Mouse (Mus musculus): ENCODE measurements around the gene Rft1. TPM values are rescaled to one million over a fixed set of nuclear protein-coding genes. Genes with fewer than 3 reads are reported as not detected.

Rft1 gene
- total and polyA plus RNA-seq, 3 experiments: 9.1 to 11.3 TPM; not detected in 1

DNA sequence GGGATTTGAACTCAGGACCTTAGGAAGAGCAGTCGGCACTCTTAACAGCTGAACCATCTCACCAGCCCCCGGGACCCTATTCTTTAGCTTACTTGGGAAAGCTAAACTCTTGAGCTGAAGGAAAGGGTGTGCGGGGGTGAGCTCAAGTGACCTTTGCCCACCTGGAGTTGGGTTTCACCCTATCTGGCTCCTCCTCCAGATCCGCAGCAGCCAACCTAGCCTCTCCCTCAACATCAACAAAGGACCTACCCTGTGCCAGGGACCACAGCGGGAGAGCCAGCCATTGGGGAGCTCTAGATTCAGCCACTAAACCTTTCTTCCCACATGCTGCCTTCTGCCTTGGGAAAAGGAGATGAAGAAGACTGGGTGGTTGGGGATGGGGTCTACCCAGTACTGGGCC lies 25.9 kb upstream of the Rft1 start:
- DNase-seq (ENCODE audit: low read depth, low spot score): no peak
- peaks cover 15 to 38% of the 10 kb centered on the region in 2 experiments for H3K4me1 ChIP-seq (ENCODE audit: control insufficient read depth in 1 of 2, insufficient read depth in 2 of 2, low read length in 2 of 2)
- H3K79me2 ChIP-seq (ENCODE audit: control insufficient read depth, insufficient read depth, low read length, poor library complexity): peaks cover 22% of the 10 kb centered on the region
- H3K4me3 ChIP-seq (ENCODE audit: control insufficient read depth in 1 of 2, insufficient read depth in 1 of 2, low read depth in 2 of 2, low read length in 2 of 2): no peak overlapping the region
- peaks cover 0 to 19% of the 10 kb centered on the region in 2 experiments; a peak in 2 of 4 replicates for H3K36me3 ChIP-seq (ENCODE audit: control insufficient read depth in 1 of 2, insufficient read depth in 2 of 2, low read length in 2 of 2)
- no peaks in the 10 kb centered on the region for H3K27me3 ChIP-seq (ENCODE audit: control insufficient read depth in 1 of 2, insufficient read depth in 2 of 2, low read length in 2 of 2)
- no peak overlapping the region for H3K27ac ChIP-seq (ENCODE audit: control insufficient read depth, low read depth, low read length)
- no peak overlapping the region for H3K9ac ChIP-seq (ENCODE audit: control insufficient read depth, low read depth, low read length, poor library complexity, severe bottlenecking)
- no peaks in the 10 kb centered on the region for H3K9me3 ChIP-seq (replicated peaks; ENCODE audit: insufficient read depth, low read length)
- TF ChIP-seq MYB (IDR thresholded peaks at IDR 0.05; ENCODE audit: low read depth, low read length): no peak
- TF ChIP-seq HCFC1 (IDR thresholded peaks at IDR 0.05; ENCODE audit: low read depth, low read length): no peak
- TF ChIP-seq GABPA (IDR thresholded peaks at IDR 0.05; ENCODE audit: low read depth, low read length): no peak
- TF ChIP-seq ZMIZ1 (IDR thresholded peaks at IDR 0.05; ENCODE audit: low read depth, low read length): no peak
- TF ChIP-seq CTCF (IDR thresholded peaks at IDR 0.05 in 2 of 3, conservative IDR thresholded peaks at IDR 0.05 in 1 of 3; ENCODE audit: control insufficient read depth in 1 of 3, insufficient read depth in 1 of 3, low read depth in 2 of 3, low read length in 3 of 3, poor library complexity in 1 of 3, severe bottlenecking in 1 of 3): no peak
- no peak for TF ChIP-seq TCF12 (IDR thresholded peaks at IDR 0.05; ENCODE audit: low read depth, low read length)
- TF ChIP-seq RCOR1 (IDR thresholded peaks at IDR 0.05; ENCODE audit: low read depth, low read length): no peak
- TF ChIP-seq EP300 (IDR thresholded peaks at IDR 0.05; ENCODE audit: low read depth in 1 of 2, low read length in 2 of 2): no peak
- no peak for TF ChIP-seq NRF1 (IDR thresholded peaks at IDR 0.05; ENCODE audit: insufficient read depth, low read depth, low read length, poor library complexity, severe bottlenecking)
- TF ChIP-seq SIN3A (IDR thresholded peaks at IDR 0.05; ENCODE audit: low read length): no peak
- no peak for TF ChIP-seq USF1 (IDR thresholded peaks at IDR 0.05; ENCODE audit: low read depth, low read length)
- TF ChIP-seq TBP (IDR thresholded peaks at IDR 0.05; ENCODE audit: low read depth, low read length): no peak
- no peak for TF ChIP-seq MEF2A (IDR thresholded peaks at IDR 0.05; ENCODE audit: extremely low read depth, insufficient replicate concordance, low read depth, low read length, poor library complexity, severe bottlenecking)
- TF ChIP-seq MAFK (IDR thresholded peaks at IDR 0.05; ENCODE audit: borderline replicate concordance, low read depth, low read length): no peak
- no peak for TF ChIP-seq ZKSCAN1 (IDR thresholded peaks at IDR 0.05; ENCODE audit: low read depth, low read length)
- TF ChIP-seq POLR2AphosphoS2 (IDR thresholded peaks at IDR 0.05; ENCODE audit: low read length): no peak
- TF ChIP-seq MXI1 (IDR thresholded peaks at IDR 0.05; ENCODE audit: low read depth, low read length): no peak
- TF ChIP-seq POLR2A (IDR thresholded peaks at IDR 0.05; ENCODE audit: control insufficient read depth in 1 of 2, insufficient read depth in 1 of 2, low read depth in 1 of 2, low read length in 2 of 2, poor library complexity in 1 of 2): no peak
- no peak for TF ChIP-seq RAD21 (IDR thresholded peaks at IDR 0.05; ENCODE audit: low read depth, low read length)

DNA sequence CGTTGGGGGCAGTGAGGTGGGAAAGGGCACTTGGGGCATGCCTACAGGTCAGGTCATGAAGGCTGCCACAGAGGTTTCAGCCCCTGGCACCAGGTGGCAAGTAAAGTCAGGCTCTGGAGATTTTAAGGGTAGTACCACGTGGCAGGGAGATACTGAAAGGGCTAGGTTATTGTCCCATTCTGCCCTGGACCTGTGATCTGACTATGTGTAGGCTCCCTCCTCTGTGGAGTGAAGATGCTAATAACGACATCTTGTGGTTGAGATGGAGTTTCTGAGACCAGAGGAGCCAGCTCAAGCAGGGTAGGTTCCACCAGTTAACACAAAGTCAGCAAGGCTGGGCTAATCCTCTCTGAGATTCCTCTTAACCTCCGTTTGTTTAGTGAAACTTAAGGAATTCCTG lies 24.3 kb upstream of the Rft1 start:
- peaks cover 0 to 14% of the 10 kb centered on the region in 2 experiments; a peak in 2 of 4 replicates for H3K36me3 ChIP-seq (ENCODE audit: control insufficient read depth in 1 of 2, insufficient read depth in 2 of 2, low read length in 2 of 2)
- DNase-seq (ENCODE audit: low read depth, low spot score): no peak
- H3K27me3 ChIP-seq (ENCODE audit: control insufficient read depth in 1 of 2, insufficient read depth in 2 of 2, low read length in 2 of 2): no peaks in the 10 kb centered on the region
- no peak overlapping the region for H3K4me3 ChIP-seq (ENCODE audit: control insufficient read depth in 1 of 2, insufficient read depth in 1 of 2, low read depth in 2 of 2, low read length in 2 of 2)
- no peak overlapping the region for H3K27ac ChIP-seq (ENCODE audit: control insufficient read depth, low read depth, low read length)
- H3K9me3 ChIP-seq (replicated peaks; ENCODE audit: insufficient read depth, low read length): no peaks in the 10 kb centered on the region
- H3K79me2 ChIP-seq (ENCODE audit: control insufficient read depth, insufficient read depth, low read length, poor library complexity): peaks cover 9% of the 10 kb centered on the region
- H3K4me1 ChIP-seq (ENCODE audit: control insufficient read depth in 1 of 2, insufficient read depth in 2 of 2, low read length in 2 of 2): peaks cover 6 to 24% of the 10 kb centered on the region in 2 experiments; a peak in 3 of 4 replicates
- TF ChIP-seq MEF2A (IDR thresholded peaks at IDR 0.05; ENCODE audit: extremely low read depth, insufficient replicate concordance, low read depth, low read length, poor library complexity, severe bottlenecking) (no peak), ETS1 (IDR thresholded peaks at IDR 0.05; ENCODE audit: low read depth, low read length) (no peak), GATA1 (IDR thresholded peaks at IDR 0.05; ENCODE audit: low read depth, low read length) (no peak), MAZ (IDR thresholded peaks at IDR 0.05; ENCODE audit: low read depth, low read length) (no peak), TBP (IDR thresholded peaks at IDR 0.05; ENCODE audit: low read depth, low read length) (no peak), SIN3A (IDR thresholded peaks at IDR 0.05; ENCODE audit: low read length) (no peak), TCF12 (IDR thresholded peaks at IDR 0.05; ENCODE audit: low read depth, low read length) (no peak), MAX (IDR thresholded peaks at IDR 0.05; ENCODE audit: low read length) (no peak)
- H3K9ac ChIP-seq (ENCODE audit: control insufficient read depth, low read depth, low read length, poor library complexity, severe bottlenecking): no peak overlapping the region
